Mouse (Mus musculus): Measurements from ENCODE around the gene Gjc3. TPM values are rescaled to one million over a fixed set of nuclear protein-coding genes. Genes with fewer than 3 reads are reported as not detected.

Gene Gjc3
- 0.33 and 0.73 TPM in 2 replicates for polyA plus RNA-seq (2012; rRNA removed)

DNA sequence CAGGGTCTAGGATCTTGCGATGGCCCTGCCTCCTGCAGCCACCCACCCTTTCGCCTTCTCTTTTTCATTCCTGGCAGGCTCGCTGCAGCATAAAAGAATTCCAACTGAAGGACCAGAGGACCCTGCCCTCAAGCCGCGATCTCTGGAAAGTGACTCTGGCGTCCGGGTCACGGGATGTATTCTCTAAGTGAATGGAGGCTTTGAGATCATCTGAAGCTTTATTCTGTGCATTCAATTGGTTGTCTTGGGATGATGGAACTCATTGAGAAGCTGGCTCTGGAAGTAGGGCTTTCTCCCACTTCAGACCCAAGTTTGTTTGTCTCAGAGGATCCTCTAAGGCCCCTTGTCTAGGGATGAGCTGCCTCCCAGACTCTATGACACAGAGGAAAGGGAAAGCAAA, at the start of gene Gjc3:
Gjc3 (minus strand) TSS at position 154 of the 400 bp plus-strand sequence.

DNA sequence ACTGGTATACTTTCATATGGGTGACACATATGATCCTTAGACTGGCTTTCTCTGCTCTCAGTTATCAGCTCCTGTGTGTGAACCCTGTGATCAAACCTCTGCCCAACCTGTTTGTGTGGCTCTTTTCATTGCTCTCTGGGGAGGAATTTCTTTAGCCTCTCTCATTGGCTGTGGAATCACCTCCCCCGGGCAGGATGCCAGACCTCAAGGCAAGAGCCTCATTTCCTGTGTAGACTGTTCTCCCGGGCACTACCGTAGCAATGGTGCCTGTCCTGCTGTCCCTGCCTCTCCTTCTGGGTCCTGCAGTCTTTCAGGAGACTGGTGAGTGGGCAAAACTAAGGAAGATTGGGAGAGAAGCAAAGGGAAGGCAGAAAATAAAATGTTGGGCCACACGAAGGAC, 18.4 kb upstream of the Gjc3 start, which contains the start of gene Azgp1:
Azgp1 (plus strand) TSS at position 221 of the 400 bp plus-strand sequence.

DNA sequence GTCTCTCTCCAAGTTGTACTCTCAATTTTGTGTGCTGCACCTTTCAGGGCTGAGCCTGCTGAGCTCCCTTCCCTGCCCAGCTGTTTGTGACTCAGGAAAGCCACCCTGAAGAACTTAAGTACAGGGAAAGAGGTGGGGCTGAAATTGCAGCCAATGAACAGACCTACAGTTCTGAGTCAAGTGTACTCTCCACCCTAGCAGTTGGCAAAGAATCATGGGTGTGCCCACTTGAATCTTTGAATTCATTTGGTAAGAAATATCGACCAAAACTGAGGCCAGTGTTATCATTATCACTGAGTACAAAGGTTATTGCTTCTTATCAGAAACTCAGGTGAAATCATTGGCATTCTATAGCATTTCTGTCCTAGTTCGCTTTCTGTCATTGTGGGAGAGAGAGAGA, 41.4 kb downstream of the Gjc3 start, which contains the start of gene Cyp3a13:
Cyp3a13 (minus strand) TSS at position 88 of the 400 bp plus-strand sequence.

Other genes starting within 250 kb of the Gjc3 start
- 10.9 and 13.2 TPM in 2 replicates for gene Nyap1, start 221.5 kb downstream of the Gjc3 start, polyA plus RNA-seq (2012; rRNA removed)
- gene Tsc22d4, start 217.4 kb downstream of the Gjc3 start, polyA plus RNA-seq (2012; rRNA removed): 135 and 151 TPM in 2 replicates
- gene Ppp1r35, start 184.2 kb downstream of the Gjc3 start, polyA plus RNA-seq (2012; rRNA removed): 70.6 and 89.1 TPM in 2 replicates
- gene Mepce, start 175.4 kb downstream of the Gjc3 start, polyA plus RNA-seq (2012; rRNA removed): 42.4 and 45.4 TPM in 2 replicates
- gene Zcwpw1, start 175.3 kb downstream of the Gjc3 start, polyA plus RNA-seq (2012; rRNA removed): 1.00 and 1.0 TPM in 2 replicates
- 0.71 and 1.1 TPM in 2 replicates for gene Pilra, start 126.8 kb downstream of the Gjc3 start, polyA plus RNA-seq (2012; rRNA removed)
- 2.1 and 3.6 TPM in 2 replicates for gene Pilrb1, start 105.0 kb downstream of the Gjc3 start, polyA plus RNA-seq (2012; rRNA removed)
- 2.1 and 2.2 TPM in 2 replicates for gene Pilrb2, start 91.3 kb downstream of the Gjc3 start, polyA plus RNA-seq (2012; rRNA removed)
- 0.05 TPM in 1 of 2 replicates, not detected in the other for gene Cyp3a13, start 41.5 kb downstream of the Gjc3 start, polyA plus RNA-seq (2012; rRNA removed)
- 0.31 and 0.41 TPM in 2 replicates for gene Azgp1, start 18.4 kb upstream of the Gjc3 start, polyA plus RNA-seq (2012; rRNA removed)
- not detected in 2 replicates for gene Smok3a, start 58.2 kb upstream of the Gjc3 start, polyA plus RNA-seq (2012; rRNA removed)
- not detected in 2 replicates for gene Smok3b, start 58.3 kb upstream of the Gjc3 start, polyA plus RNA-seq (2012; rRNA removed)
- not detected in 2 replicates for gene Smok3c, start 90.1 kb upstream of the Gjc3 start, polyA plus RNA-seq (2012; rRNA removed)
- gene Zkscan1, start 122.0 kb upstream of the Gjc3 start, polyA plus RNA-seq (2012; rRNA removed): 3.8 and 6.3 TPM in 2 replicates
- gene Zscan21, start 153.8 kb upstream of the Gjc3 start, polyA plus RNA-seq (2012; rRNA removed): 11.9 and 13.3 TPM in 2 replicates
- 2.9 and 3.4 TPM in 2 replicates for gene Zfp113, start 192.6 kb upstream of the Gjc3 start, polyA plus RNA-seq (2012; rRNA removed)
- 71.0 and 103 TPM in 2 replicates for gene Cops6, start 198.0 kb upstream of the Gjc3 start, polyA plus RNA-seq (2012; rRNA removed)
- 43.5 and 46.7 TPM in 2 replicates for gene Ap4m1, start 208.9 kb upstream of the Gjc3 start, polyA plus RNA-seq (2012; rRNA removed)
- gene Mcm7, start 209.3 kb upstream of the Gjc3 start, polyA plus RNA-seq (2012; rRNA removed): 47.9 and 68.6 TPM in 2 replicates
- 74.1 and 120 TPM in 2 replicates for gene Taf6, start 224.4 kb upstream of the Gjc3 start, polyA plus RNA-seq (2012; rRNA removed)
- 3.6 and 5.5 TPM in 2 replicates for gene Cnpy4, start 224.4 kb upstream of the Gjc3 start, polyA plus RNA-seq (2012; rRNA removed)
- 13.3 and 13.7 TPM in 2 replicates for gene Mblac1, start 231.2 kb upstream of the Gjc3 start, polyA plus RNA-seq (2012; rRNA removed)